Mouse (Mus musculus): ENCODE measurements around the gene Naa10. TPM values are rescaled to one million over a fixed set of nuclear protein-coding genes. Genes with fewer than 3 reads are reported as not detected.

Gene Naa10
- polyA plus RNA-seq (2014; fragmentation: Nextera tagmentation; extraction: Ambion mirVana), result 156 and 159 TPM in 2 replicates

- H3K27me3 ChIP-seq (ENCODE audit: control insufficient read depth, insufficient read depth, low read length), result no peaks in the 10 kb centered on the region
- H3K4me2 ChIP-seq (ENCODE audit: low read depth, severe bottlenecking), result peak within 1 kb of the TSS; percentile 58
- WGBS, result 17% methylated on average over 43 of the region's 43 CpGs
- ATAC-seq (ENCODE audit: insufficient number of reproducible peaks, low FRiP score, low TSS enrichment, low read depth) (peak; percentile 96), DNase-seq (ENCODE audit: low spot score) (peak; percentile 83)
- H3K9ac ChIP-seq (ENCODE audit: low read length), result peak within 1 kb of the TSS; percentile 66
- H3K4me3 ChIP-seq (ENCODE audit: low read depth, low read length), result peak within 1 kb of the TSS; percentile 49
- no peaks in the 10 kb centered on the region for H3K9me3 ChIP-seq (ENCODE audit: control insufficient read depth, low read length)
- no peaks in the 10 kb centered on the region for H3K4me1 ChIP-seq (ENCODE audit: control insufficient read depth, insufficient read depth, low read length)
- H3K36me3 ChIP-seq (ENCODE audit: control insufficient read depth, insufficient read depth, low read length), result no peaks in the 10 kb centered on the region
- H3K27ac ChIP-seq (replicated peaks; ENCODE audit: low read depth, low read length), result no peak within 1 kb of the TSS
Measured at GRCm38 (mm10) chrX:73921823-73922549, at the start of gene Naa10, which contains the start of gene Arhgap4. Gene Naa10, minus strand, starts transcription at chrX:73921944. Gene Arhgap4, minus strand, starts transcription at chrX:73921870.

GRCm38 (mm10) chrX:73970781-73971180 is 49.0 kb upstream of the Naa10 start:
- Histone ChIP-seq H3K4me1 (ENCODE audit: control insufficient read depth, insufficient read depth, low read length) (no peaks in the 10 kb centered on the region), H3K27ac (replicated peaks; ENCODE audit: low read depth, low read length) (no peak overlapping the region), H3K4me3 (ENCODE audit: low read depth, low read length) (no peak overlapping the region), H3K36me3 (ENCODE audit: control insufficient read depth, insufficient read depth, low read length) (no peaks in the 10 kb centered on the region), H3K9ac (ENCODE audit: low read length) (no peak overlapping the region), H3K27me3 (ENCODE audit: control insufficient read depth, insufficient read depth, low read length) (0 out of 2 replicates have a peak, but pooled peaks cover 6% of the 10 kb centered on the region), H3K4me2 (ENCODE audit: low read depth, severe bottlenecking) (no peak overlapping the region), H3K9me3 (ENCODE audit: control insufficient read depth, low read length) (no peaks in the 10 kb centered on the region)
- no peak for ATAC-seq (ENCODE audit: insufficient number of reproducible peaks, low FRiP score, low TSS enrichment, low read depth)
- DNase-seq (ENCODE audit: low spot score), result no peak

GRCm38 (mm10) chrX:73969729-73970128 is 48.0 kb upstream of the Naa10 start:
- no peak overlapping the region for H3K27ac ChIP-seq (replicated peaks; ENCODE audit: low read depth, low read length)
- no peak overlapping the region for H3K9ac ChIP-seq (ENCODE audit: low read length)
- no peak for ATAC-seq (ENCODE audit: insufficient number of reproducible peaks, low FRiP score, low TSS enrichment, low read depth)
- WGBS, result 87% methylated on average over 2 of the region's 2 CpGs
- H3K4me3 ChIP-seq (ENCODE audit: low read depth, low read length), result no peak overlapping the region
- no peak overlapping the region for H3K4me2 ChIP-seq (ENCODE audit: low read depth, severe bottlenecking)
- no peaks in the 10 kb centered on the region for H3K9me3 ChIP-seq (ENCODE audit: control insufficient read depth, low read length)
- no peaks in the 10 kb centered on the region for H3K36me3 ChIP-seq (ENCODE audit: control insufficient read depth, insufficient read depth, low read length)
- H3K4me1 ChIP-seq (ENCODE audit: control insufficient read depth, insufficient read depth, low read length), result no peaks in the 10 kb centered on the region
- DNase-seq (ENCODE audit: low spot score), result no peak
- H3K27me3 ChIP-seq (ENCODE audit: control insufficient read depth, insufficient read depth, low read length), result 0 out of 2 replicates have a peak, but pooled peaks cover 7% of the 10 kb centered on the region

- 81% methylated on average over 1 of the region's 1 CpGs for WGBS
- no peak for ATAC-seq (ENCODE audit: insufficient number of reproducible peaks, low FRiP score, low TSS enrichment, low read depth)
Measured at GRCm38 (mm10) chrX:73969167-73969566, 47.4 kb upstream of the Naa10 start.

GRCm38 (mm10) chrX:73967177-73968075 is 45.7 kb upstream of the Naa10 start:
- H3K27me3 ChIP-seq (ENCODE audit: control insufficient read depth, insufficient read depth, low read length), result 0 out of 2 replicates have a peak, but pooled peaks cover 7% of the 10 kb centered on the region

More at GRCm38 (mm10) chrX:73969167-73969566, 47.4 kb upstream of the Naa10 start:
- H3K27me3 ChIP-seq (ENCODE audit: control insufficient read depth, insufficient read depth, low read length), result 0 out of 2 replicates have a peak, but pooled peaks cover 7% of the 10 kb centered on the region
- no peak overlapping the region for H3K9ac ChIP-seq (ENCODE audit: low read length)
- H3K27ac ChIP-seq (replicated peaks; ENCODE audit: low read depth, low read length), result no peak overlapping the region
- peaks cover 1% of the 10 kb centered on the region; the same call in 1 of the 2 replicates for H3K4me1 ChIP-seq (ENCODE audit: control insufficient read depth, insufficient read depth, low read length)
- H3K4me2 ChIP-seq (ENCODE audit: low read depth, severe bottlenecking), result no peak overlapping the region
- no peaks in the 10 kb centered on the region for H3K9me3 ChIP-seq (ENCODE audit: control insufficient read depth, low read length)
- H3K4me3 ChIP-seq (ENCODE audit: low read depth, low read length), result no peak overlapping the region
- no peaks in the 10 kb centered on the region for H3K36me3 ChIP-seq (ENCODE audit: control insufficient read depth, insufficient read depth, low read length)
- DNase-seq (ENCODE audit: low spot score), result no peak

GRCm38 (mm10) chrX:73966248-73967176 is 44.8 kb upstream of the Naa10 start, which contains the start of gene Hcfc1:
Gene Hcfc1, minus strand, starts transcription at chrX:73966357.
- Histone ChIP-seq H3K27ac (replicated peaks; ENCODE audit: low read depth, low read length) (peak within 1 kb of the TSS; percentile 93), H3K36me3 (ENCODE audit: control insufficient read depth, insufficient read depth, low read length) (no peaks in the 10 kb centered on the region), H3K4me1 (ENCODE audit: control insufficient read depth, insufficient read depth, low read length) (peaks cover 3% of the 10 kb centered on the region; the same call in 1 of the 2 replicates), H3K27me3 (ENCODE audit: control insufficient read depth, insufficient read depth, low read length) (0 out of 2 replicates have a peak, but pooled peaks cover 7% of the 10 kb centered on the region), H3K4me3 (ENCODE audit: low read depth, low read length) (peak within 1 kb of the TSS; percentile 60), H3K9me3 (ENCODE audit: control insufficient read depth, low read length) (no peaks in the 10 kb centered on the region), H3K4me2 (ENCODE audit: low read depth, severe bottlenecking) (peak within 1 kb of the TSS; percentile 64), H3K9ac (ENCODE audit: low read length) (peak within 1 kb of the TSS; percentile 81)
- WGBS, result 19% methylated on average over 58 of the region's 58 CpGs
- DNase-seq (ENCODE audit: low spot score) (peak; percentile 87), ATAC-seq (ENCODE audit: insufficient number of reproducible peaks, low FRiP score, low TSS enrichment, low read depth) (peak; percentile 75)

More at GRCm38 (mm10) chrX:73967177-73968075, 45.7 kb upstream of the Naa10 start:
- Histone ChIP-seq H3K36me3 (ENCODE audit: control insufficient read depth, insufficient read depth, low read length) (no peaks in the 10 kb centered on the region), H3K27ac (replicated peaks; ENCODE audit: low read depth, low read length) (peak overlapping the region; percentile 93), H3K9me3 (ENCODE audit: control insufficient read depth, low read length) (no peaks in the 10 kb centered on the region), H3K4me2 (ENCODE audit: low read depth, severe bottlenecking) (peak overlapping the region; percentile 41), H3K9ac (ENCODE audit: low read length) (peak overlapping the region; percentile 81), H3K4me1 (ENCODE audit: control insufficient read depth, insufficient read depth, low read length) (peaks cover 3% of the 10 kb centered on the region; the same call in 1 of the 2 replicates), H3K4me3 (ENCODE audit: low read depth, low read length) (peak overlapping the region; percentile 60)
- peak; percentile 86 for DNase-seq (ENCODE audit: low spot score)
- WGBS, result 12% methylated on average over 60 of the region's 60 CpGs
- ATAC-seq (ENCODE audit: insufficient number of reproducible peaks, low FRiP score, low TSS enrichment, low read depth), result peak; percentile 93

GRCm38 (mm10) chrX:73965307-73965706 is 43.6 kb upstream of the Naa10 start:
- peak overlapping the region; percentile 81 for H3K9ac ChIP-seq (ENCODE audit: low read length)
- peak overlapping the region; percentile 64 for H3K4me2 ChIP-seq (ENCODE audit: low read depth, severe bottlenecking)
- peak overlapping the region; percentile 60 for H3K4me3 ChIP-seq (ENCODE audit: low read depth, low read length)
- 20% methylated on average over 20 of the region's 20 CpGs for WGBS
- no peak overlapping the region for H3K27ac ChIP-seq (replicated peaks; ENCODE audit: low read depth, low read length)
- ATAC-seq (ENCODE audit: insufficient number of reproducible peaks, low FRiP score, low TSS enrichment, low read depth) (no peak), DNase-seq (ENCODE audit: low spot score) (peak; percentile 33)
- peaks cover 3% of the 10 kb centered on the region; the same call in 1 of the 2 replicates for H3K4me1 ChIP-seq (ENCODE audit: control insufficient read depth, insufficient read depth, low read length)
- H3K9me3 ChIP-seq (ENCODE audit: control insufficient read depth, low read length), result no peaks in the 10 kb centered on the region
- H3K27me3 ChIP-seq (ENCODE audit: control insufficient read depth, insufficient read depth, low read length), result 0 out of 2 replicates have a peak, but pooled peaks cover 7% of the 10 kb centered on the region
- no peaks in the 10 kb centered on the region; the same call in 1 of the 2 replicates for H3K36me3 ChIP-seq (ENCODE audit: control insufficient read depth, insufficient read depth, low read length)
